ENCODE assay signal across 27 mouse cellular contexts in genomic region chr13:18293438-18293837, GRCm38 (mm10).
"Had no signal": no experiment of that assay in that cellular context is flagged by ENCODE, and none has a peak within 500 bp of the region (broad histone marks: within the 10 kb centered on the region; RNA-seq: fewer than 3 reads in every experiment).

No protein-coding gene starts in this region.

- ATAC-seq: forebrain, embryonic 13.5 days; forebrain, embryonic 14.5 days; forebrain, embryonic 15.5 days; forebrain, embryonic 16.5 days; forebrain, postnatal 0 days had no signal

- H3K9ac ChIP-seq: embryonic facial prominence, embryonic 12.5 days; embryonic facial prominence, embryonic 13.5 days; embryonic facial prominence, embryonic 15.5 days; forebrain, embryonic 12.5 days; forebrain, embryonic 13.5 days; forebrain, embryonic 15.5 days; forebrain, postnatal 0 days had no signal

- H3K4me3 ChIP-seq: embryonic facial prominence, embryonic 10.5 days; embryonic facial prominence, embryonic 12.5 days; embryonic facial prominence, embryonic 13.5 days; embryonic facial prominence, embryonic 15.5 days; erythroblast, embryonic 14.5 days; forebrain, embryonic 10.5 days; forebrain, embryonic 12.5 days; forebrain, embryonic 13.5 days; forebrain, embryonic 15.5 days; gastrocnemius, adult 2 months; heart, adult 2 months had no signal

- H3K4me2 ChIP-seq: embryonic facial prominence, embryonic 12.5 days; embryonic facial prominence, embryonic 13.5 days; embryonic facial prominence, embryonic 15.5 days; forebrain, embryonic 12.5 days; forebrain, embryonic 13.5 days; forebrain, embryonic 15.5 days had no signal

- H3K27me3 ChIP-seq: embryonic facial prominence, embryonic 12.5 days; embryonic facial prominence, embryonic 13.5 days; embryonic facial prominence, embryonic 15.5 days; forebrain, embryonic 12.5 days; forebrain, embryonic 13.5 days; forebrain, embryonic 15.5 days had no signal

- H3K9me3 ChIP-seq: embryonic facial prominence, embryonic 10.5 days; embryonic facial prominence, embryonic 12.5 days; embryonic facial prominence, embryonic 13.5 days; embryonic facial prominence, embryonic 15.5 days; forebrain, embryonic 10.5 days; forebrain, embryonic 12.5 days; forebrain, embryonic 13.5 days; forebrain, embryonic 15.5 days had no signal

- DNase-seq: cerebellum, adult 9-10 months; cerebellum, adult 9-11 months; cerebellum, postnatal 10 days; cerebellum, postnatal 14 days; cerebellum, postnatal 25 days; cerebellum, postnatal 36 days; embryo, embryonic 11 days; forebrain, postnatal 0 days; gastrocnemius, adult 2 months; gastrocnemius, postnatal 10 days; gastrocnemius, postnatal 14 days; gastrocnemius, postnatal 25 days; gastrocnemius, postnatal 36 days; heart, adult 11 months; heart, adult 18-20 months; heart, adult 2 months had no signal

- H3K4me1 ChIP-seq: embryonic facial prominence, embryonic 10.5 days; embryonic facial prominence, embryonic 12.5 days; embryonic facial prominence, embryonic 15.5 days; forebrain, embryonic 10.5 days; forebrain, embryonic 12.5 days; forebrain, embryonic 13.5 days; forebrain, embryonic 15.5 days had no signal

- H3K27ac ChIP-seq: embryonic facial prominence, embryonic 10.5 days; embryonic facial prominence, embryonic 12.5 days; embryonic facial prominence, embryonic 13.5 days; embryonic facial prominence, embryonic 15.5 days; forebrain, embryonic 10.5 days; forebrain, embryonic 12.5 days; forebrain, embryonic 13.5 days; forebrain, embryonic 15.5 days; gastrocnemius, adult 2 months; heart, adult 2 months had no signal

- H3K36me3 ChIP-seq: embryonic facial prominence, embryonic 10.5 days; embryonic facial prominence, embryonic 12.5 days; embryonic facial prominence, embryonic 13.5 days; embryonic facial prominence, embryonic 15.5 days; forebrain, embryonic 10.5 days; forebrain, embryonic 12.5 days; forebrain, embryonic 15.5 days had no signal
